ENCODE assay signal across 14 mouse cellular contexts in genomic region chr19:28328444-28329110, GRCm38 (mm10).
DNase-seq lines count a peak whose midpoint lies in the region; ATAC-seq lines count a peak whose summit lies in the region.
"Had no signal": no experiment of that assay in that cellular context is flagged by ENCODE, and none has a peak within 500 bp of the region (broad histone marks: within the 10 kb centered on the region; RNA-seq: fewer than 3 reads in every experiment).

No protein-coding gene starts in this region.

- no peaks in the 10 kb centered on the region for H3K9me3 ChIP-seq in heart, embryonic 13.5 days
- H3K9me3 ChIP-seq: embryonic facial prominence, embryonic 10.5 days; lung, embryonic 15.5 days; neural tube, embryonic 13.5 days had no signal

- H3K9ac ChIP-seq in heart, embryonic 13.5 days = no peak overlapping the region
- H3K9ac ChIP-seq: lung, embryonic 15.5 days; neural tube, embryonic 13.5 days had no signal

- peak overlapping the region; percentile 52 for H3K27ac ChIP-seq in heart, embryonic 13.5 days (replicated peaks)
- H3K27ac ChIP-seq: embryonic facial prominence, embryonic 10.5 days; lung, embryonic 15.5 days; neural tube, embryonic 13.5 days had no signal

- H3K4me3 ChIP-seq in heart, embryonic 13.5 days = no peak overlapping the region
- H3K4me3 ChIP-seq: embryonic facial prominence, embryonic 10.5 days; lung, embryonic 15.5 days; neural tube, embryonic 13.5 days had no signal

- peak; percentile 19 for DNase-seq in kidney, postnatal 10 days
- no peak for DNase-seq in kidney, postnatal 4 days
- DNase-seq in embryo, embryonic 9.5 days (ENCODE audit: extremely low spot score) = peak; percentile 15
- DNase-seq in layer of hippocampus, postnatal 36 days = peak; percentile 42 to 43
- no peak for DNase-seq in MN1 (ENCODE audit: low spot score)
- no peak for DNase-seq in urinary bladder, postnatal 10 days (ENCODE audit: low spot score)
- DNase-seq: adrenal gland, postnatal 14 days; cerebellum, adult 18-20 months; thymus, postnatal 25 days had no signal

- no peak for ATAC-seq in heart, embryonic 13.5 days (ENCODE audit: extremely low read depth, insufficient number of reproducible peaks, low FRiP score, low TSS enrichment)
- ATAC-seq: midbrain, embryonic 16.5 days had no signal

- no peaks in the 10 kb centered on the region for H3K27me3 ChIP-seq in heart, embryonic 13.5 days (replicated peaks)
- H3K27me3 ChIP-seq: lung, embryonic 15.5 days; neural tube, embryonic 13.5 days had no signal

- H3K4me2 ChIP-seq in heart, embryonic 13.5 days = no peak overlapping the region
- H3K4me2 ChIP-seq: lung, embryonic 15.5 days; neural tube, embryonic 13.5 days had no signal

- peaks cover 42% of the 10 kb centered on the region for H3K4me1 ChIP-seq in heart, embryonic 13.5 days
- H3K4me1 ChIP-seq: lung, embryonic 15.5 days had no signal

- 48% methylated on average over 16 of the region's 16 CpGs for WGBS in heart, embryonic 13.5 days

- H3K36me3 ChIP-seq in heart, embryonic 13.5 days = no peaks in the 10 kb centered on the region
- H3K36me3 ChIP-seq: embryonic facial prominence, embryonic 10.5 days; lung, embryonic 15.5 days; neural tube, embryonic 13.5 days had no signal

Comparison
In these comparisons a context has a peak if more than half of its experiments do, and no peak if none do; other contexts are left out.
1. DNase-seq: peak in kidney, postnatal 10 days (single experiment), embryo, embryonic 9.5 days (single experiment) and layer of hippocampus, postnatal 36 days (2 of 2); none in kidney, postnatal 4 days (0 of 2), MN1 (single experiment) and urinary bladder, postnatal 10 days (single experiment).